Mouse (Mus musculus) bone marrow, adult 2 months (tissue): ENCODE data around the gene Ovch2.

Experiments
- CTCF ChIP-seq: fragments of 200-500 bp; IDR thresholded peaks from 2 replicates; pipeline ENCODE4 v1.5.1; 2011; ENCODE audit warnings: low read length, control low read depth; ENCODE audit not compliant: control insufficient read depth, insufficient read depth
- POLR2A ChIP-seq: fragments of 200-500 bp; IDR thresholded peaks from 2 replicates; pipeline ENCODE4 v1.6.1; 2011; ENCODE audit warnings: low read depth, mild to moderate bottlenecking, control low read depth, low read length, borderline replicate concordance; ENCODE audit not compliant: control insufficient read depth

DNA sequence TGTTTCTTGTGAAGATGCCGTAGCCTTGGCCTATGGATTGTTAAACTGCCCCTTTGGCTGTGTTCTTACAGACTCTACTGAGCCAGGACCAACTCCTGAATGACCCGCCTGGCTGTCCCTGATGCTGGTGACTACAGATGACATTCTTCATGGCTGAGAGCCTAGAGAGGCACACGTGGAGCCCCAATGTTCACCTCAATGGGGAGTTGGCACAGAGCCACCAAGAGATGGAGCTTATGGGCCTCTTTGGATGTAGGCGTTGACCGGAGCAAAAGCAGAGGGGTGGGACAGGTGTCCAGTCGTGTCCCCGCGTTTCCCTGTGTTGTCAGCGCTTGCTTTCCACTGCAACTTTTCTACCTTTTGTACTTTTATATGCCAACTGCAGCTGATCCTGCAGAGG is 53.5 kb downstream of the Ovch2 start:
- TF ChIP-seq POLR2A (no peak), CTCF (no peak)
